Mouse (Mus musculus) T-helper 17 cell (primary cell): ENCODE results near the gene Gm12184.

Source experiments
- in situ Hi-C, 2 experiments: fragments of 300-600 bp; cut with MboI, MseI; formaldehyde crosslinking; loops; 1 replicate in 1 of 2; 2 replicates in 1 of 2; pipeline ENCODE4 v1.15.1; 2025; ENCODE audit warnings: high pct_unique_total_duplicates in 2 of 2

The Gm12184 gene

GRCm38 (mm10) chr11:48806856-48807562 is 19.4 kb downstream of the Gm12184 start:
- in situ Hi-C loops, result loop anchor here (10.0 to 25.0 kb wide), 2 partner anchors 398 to 905 kb away; partner anchors contain the start of genes Cnot6 (in 1 of the 2) and Zfp62 (in 1 of the 2)

GRCm38 (mm10) chr11:48804922-48805321 is 21.5 kb downstream of the Gm12184 start:
- in situ Hi-C loops, result loop anchor here (10.0 to 25.0 kb wide), 2 partner anchors 400 to 907 kb away; partner anchors contain the start of genes Cnot6 (in 1 of the 2) and Zfp62 (in 1 of the 2)

DNA sequence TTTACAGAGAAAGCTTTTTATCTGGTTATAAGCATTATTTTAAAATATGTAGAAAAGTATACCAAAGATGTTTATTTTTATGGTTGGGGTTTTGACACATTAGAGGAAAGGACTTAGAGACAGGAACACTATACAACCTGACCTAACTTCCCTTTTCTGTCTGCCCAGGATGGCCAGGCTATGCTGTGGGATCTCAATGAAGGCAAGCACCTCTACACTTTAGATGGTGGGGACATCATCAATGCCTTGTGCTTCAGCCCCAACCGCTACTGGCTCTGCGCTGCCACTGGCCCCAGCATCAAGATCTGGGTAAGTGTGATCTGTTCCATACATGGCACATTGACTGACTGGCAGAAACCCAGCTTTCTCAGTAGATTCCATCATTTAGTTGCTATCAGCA is 22.5 kb downstream of the Gm12184 start:
- in situ Hi-C loops, result loop anchor here (10.0 to 25.0 kb wide), 2 partner anchors 401 to 908 kb away; partner anchors contain the start of genes Cnot6 (in 1 of the 2) and Zfp62 (in 1 of the 2)

DNA sequence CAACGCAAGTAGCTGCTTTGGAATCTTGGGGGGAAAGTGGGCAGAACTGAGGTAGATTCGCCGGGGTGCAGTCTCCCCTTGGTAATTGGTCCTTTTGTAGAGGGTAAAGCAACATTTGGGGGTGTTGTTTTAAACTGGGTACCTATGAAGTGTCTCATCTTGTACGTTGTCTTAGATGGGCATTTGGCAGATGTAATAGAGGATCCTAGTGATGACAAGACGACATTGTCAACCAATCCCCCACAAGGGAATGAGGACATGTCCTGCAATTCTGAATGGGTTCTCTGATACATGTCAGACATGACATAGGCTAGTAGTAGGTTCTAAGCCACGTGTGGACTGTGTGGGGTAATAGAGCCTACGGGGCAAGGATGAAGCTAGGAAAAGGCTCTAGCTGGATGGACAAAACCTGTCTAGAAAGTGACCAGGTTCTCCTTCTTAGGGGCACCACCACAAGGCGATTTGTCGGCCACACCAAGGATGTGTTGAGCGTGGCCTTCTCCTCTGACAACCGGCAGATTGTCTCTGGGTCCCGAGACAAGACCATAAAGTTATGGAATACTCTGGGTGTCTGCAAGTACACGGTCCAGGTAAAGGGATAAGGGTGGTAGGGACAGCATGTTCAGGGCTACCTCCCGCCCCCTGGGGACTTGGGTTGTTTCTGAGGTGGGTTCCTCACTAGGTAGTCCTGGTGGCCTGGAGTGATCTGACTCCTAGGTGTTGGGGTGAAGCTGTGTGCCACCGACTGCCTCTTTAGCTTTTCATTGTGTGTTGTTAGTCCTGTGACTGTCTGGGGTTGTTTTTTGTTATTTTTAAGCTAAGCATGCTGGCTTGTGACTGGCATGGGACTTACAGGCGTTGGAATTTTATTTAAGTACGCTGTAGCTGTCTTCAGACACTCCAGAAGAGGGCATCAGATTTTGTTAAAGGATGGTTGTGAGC is 24.4 kb downstream of the Gm12184 start:
- in situ Hi-C loops, result loop anchor here (10.0 to 25.0 kb wide), 2 partner anchors 403 to 910 kb away; partner anchors contain the start of genes Cnot6 (in 1 of the 2) and Zfp62 (in 1 of the 2)

DNA sequence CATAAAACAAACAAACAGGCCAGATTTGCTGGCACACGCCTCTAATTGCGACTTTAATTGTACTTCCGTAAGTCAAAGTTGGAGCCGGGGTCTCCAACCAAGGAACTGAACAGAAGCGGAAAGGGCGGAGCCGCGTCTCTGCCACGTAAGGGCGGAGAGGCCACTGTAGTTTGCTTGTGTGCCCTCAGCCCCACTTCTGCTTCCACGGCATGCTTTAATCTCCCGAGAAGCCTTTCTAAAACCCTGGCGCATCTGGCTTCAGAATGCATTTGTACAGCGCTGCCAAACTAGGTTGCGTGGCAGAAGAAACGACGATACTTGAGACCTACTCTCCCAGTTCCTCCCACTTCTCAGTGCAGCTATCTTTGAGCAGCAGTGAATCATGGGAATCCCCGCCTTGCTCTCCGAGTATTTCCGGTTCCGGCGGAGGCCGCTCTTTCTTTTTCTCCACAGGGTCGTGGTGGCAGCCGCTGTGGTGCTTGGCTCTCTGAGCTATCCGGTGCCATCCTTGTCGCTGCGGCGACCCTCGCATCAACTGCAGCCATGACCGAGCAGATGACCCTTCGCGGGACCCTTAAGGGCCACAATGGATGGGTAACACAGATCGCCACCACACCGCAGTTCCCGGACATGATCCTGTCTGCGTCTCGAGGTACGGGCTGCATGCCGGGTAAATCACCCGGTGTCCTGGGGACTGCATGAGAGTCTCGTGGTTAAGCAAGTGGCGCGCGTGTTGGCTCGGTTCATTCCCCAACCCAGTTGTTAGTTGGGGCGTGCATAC is 26.3 kb downstream of the Gm12184 start, which contains the start of gene Rack1:
Gene Rack1 (plus strand): TSS at position 412 of the 781 bp plus-strand sequence.
- in situ Hi-C loops, result loop anchor here (5.0 to 25.0 kb wide), 3 partner anchors 402 to 912 kb away; partner anchors contain the start of genes Zfp62 (in 2 of the 2) and Cnot6 (in 1 of the 2)

GRCm38 (mm10) chr11:48798984-48799920 is 27.2 kb downstream of the Gm12184 start:
- in situ Hi-C loops, result loop anchor here in 1 of 2 experiments (5.0 kb wide), 1 partner anchor 403 kb away; the partner anchor contains the start of gene Zfp62

- in situ Hi-C loops, result loop anchor here in 1 of 2 experiments (5.0 kb wide), 1 partner anchor 404 kb away; the partner anchor contains the start of gene Zfp62
These were observed 28.1 kb downstream of the Gm12184 start for GRCm38 (mm10) chr11:48798308-48798707.

DNA sequence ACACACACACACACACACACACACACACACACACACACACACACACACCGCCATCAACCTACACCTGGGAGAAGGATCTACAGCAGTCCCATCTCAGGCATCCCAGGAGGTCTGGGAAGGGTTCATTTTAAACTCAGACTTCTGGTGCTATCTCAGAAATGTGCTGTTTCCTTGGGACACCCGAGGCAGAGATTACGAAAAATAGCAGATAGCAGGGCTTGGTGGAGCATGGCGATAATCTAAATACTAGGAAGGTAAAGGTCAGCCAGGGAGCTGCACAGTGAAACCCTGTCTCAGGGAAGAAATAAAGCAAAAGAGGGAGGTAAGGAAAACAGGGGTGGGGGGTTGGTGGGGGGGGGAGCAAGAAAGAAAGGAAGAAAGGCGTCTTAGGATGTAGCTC is 29.2 kb downstream of the Gm12184 start:
- in situ Hi-C loops, result loop anchor here in 1 of 2 experiments (5.0 kb wide), 1 partner anchor 405 kb away; the partner anchor contains the start of gene Zfp62

DNA sequence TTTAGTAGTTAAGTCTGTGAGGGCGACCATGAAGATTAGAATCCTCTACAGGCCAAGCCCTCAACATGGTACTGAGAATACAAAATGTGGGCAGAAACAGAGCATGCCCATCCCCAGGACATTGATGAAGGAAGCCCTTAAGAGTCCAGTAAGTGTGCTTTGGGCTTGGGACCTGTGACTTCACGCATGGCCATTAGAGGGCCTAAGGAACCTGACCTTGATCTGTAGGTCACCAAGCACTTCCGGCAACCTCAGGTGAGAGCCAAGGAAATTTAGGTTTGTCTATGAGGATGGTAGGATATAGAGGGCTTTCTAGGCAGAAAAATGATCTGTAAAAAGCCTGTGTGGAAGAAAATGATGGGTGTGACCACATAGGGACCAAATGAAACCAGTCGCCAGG is 30.2 kb downstream of the Gm12184 start:
- in situ Hi-C loops, result loop anchor here in 1 of 2 experiments (5.0 kb wide), 1 partner anchor 406 kb away; the partner anchor contains the start of gene Zfp62

GRCm38 (mm10) chr11:48795221-48795620 is 31.2 kb downstream of the Gm12184 start:
- in situ Hi-C loops, result loop anchor here in 1 of 2 experiments (5.0 kb wide), 1 partner anchor 407 kb away; the partner anchor contains the start of gene Zfp62

- in situ Hi-C loops, result loop anchor here (5.0 kb wide), 2 partner anchors 59 to 64 kb away; no protein-coding TSS in a partner anchor
These were observed 33.3 kb downstream of the Gm12184 start for GRCm38 (mm10) chr11:48793184-48793583.

DNA sequence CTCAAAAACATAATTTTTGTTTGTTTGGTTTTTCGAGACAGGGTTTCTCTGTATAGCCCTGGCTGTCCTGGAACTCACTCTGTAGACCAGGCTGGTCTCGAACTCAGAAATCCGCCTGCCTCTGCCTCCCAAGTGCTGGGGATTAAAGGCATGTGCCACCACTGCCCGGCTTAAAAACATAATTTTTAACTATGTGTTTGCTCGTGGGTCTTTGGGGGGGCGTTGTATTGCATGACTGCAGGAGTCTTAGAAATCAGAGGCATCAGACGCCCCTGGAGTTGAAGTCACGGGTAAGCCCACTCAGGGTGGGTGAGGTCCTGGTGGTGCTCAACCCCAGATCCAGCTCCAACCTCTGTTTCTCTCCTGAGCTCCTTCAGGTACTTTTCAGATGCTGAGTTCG is 34.6 kb downstream of the Gm12184 start:
- in situ Hi-C loops, result loop anchor here (5.0 kb wide), 2 partner anchors 60 to 65 kb away; no protein-coding TSS in a partner anchor

GRCm38 (mm10) chr11:48790946-48791345 is 35.5 kb downstream of the Gm12184 start:
- in situ Hi-C loops, result loop anchor here (5.0 kb wide), 2 partner anchors 61 to 66 kb away; no protein-coding TSS in a partner anchor

DNA sequence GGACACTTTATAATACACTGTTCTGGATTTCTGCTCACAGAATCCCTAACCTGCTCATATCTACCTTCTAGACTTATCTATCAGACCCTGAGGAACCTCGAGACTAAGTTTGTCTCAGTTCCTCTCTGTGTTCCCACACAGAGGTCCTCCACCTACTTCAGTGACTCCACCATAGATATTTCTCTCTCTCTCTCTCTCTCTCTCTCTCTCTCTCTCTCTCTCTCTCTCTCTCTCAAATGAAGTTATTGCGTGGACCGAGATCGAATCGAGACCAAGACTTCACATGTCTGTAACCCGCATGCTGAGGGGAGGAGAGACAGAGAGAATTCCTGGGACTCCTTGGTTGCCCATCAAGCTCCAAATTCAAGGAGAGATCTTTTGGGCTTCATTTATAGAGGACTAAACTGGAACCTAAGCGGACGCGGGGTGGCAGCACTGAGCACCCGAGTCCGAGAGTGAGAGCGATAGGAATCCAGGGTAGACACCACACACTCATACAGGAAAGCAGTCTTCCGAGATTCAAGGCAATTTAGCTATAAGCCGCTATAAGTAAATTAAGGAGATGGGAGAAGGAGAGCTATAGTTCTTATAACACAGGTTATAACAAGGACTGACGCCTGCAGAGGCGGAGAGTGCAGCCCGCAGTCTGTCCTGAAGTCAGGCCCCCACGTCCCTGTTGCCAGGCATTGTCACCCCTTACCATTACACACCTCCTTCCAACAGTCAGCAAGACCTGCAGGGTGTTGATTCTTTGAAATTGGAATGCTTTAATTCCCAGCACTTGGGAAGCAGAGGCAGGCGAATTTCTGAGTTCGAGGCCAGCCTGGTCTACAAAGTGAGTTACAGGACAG is 36.3 kb downstream of the Gm12184 start:
- in situ Hi-C loops, result loop anchor here (5.0 kb wide), 4 partner anchors 62 to 457 kb away; no protein-coding TSS in a partner anchor

- in situ Hi-C loops, result loop anchor here (5.0 kb wide), 2 partner anchors 308 to 458 kb away; no protein-coding TSS in a partner anchor
These were observed 37.2 kb downstream of the Gm12184 start for GRCm38 (mm10) chr11:48789215-48789614.

GRCm38 (mm10) chr11:48788311-48789089 is 38.0 kb downstream of the Gm12184 start:
- in situ Hi-C loops, result loop anchor here (5.0 kb wide), 2 partner anchors 309 to 459 kb away; no protein-coding TSS in a partner anchor
